Mouse (Mus musculus): ENCODE data around the gene Itpr2. TPM values are rescaled to one million over a fixed set of nuclear protein-coding genes. Genes with fewer than 3 reads are reported as not detected.

The Itpr2 gene
- polyA plus RNA-seq, 1 experiment from 2014 or later, result 4.3 TPM

GRCm38 (mm10) chr6:146357911-146358310 lies 144.1 kb downstream of the Itpr2 start:
- no peak overlapping the region for H3K9ac ChIP-seq
- no peaks in the 10 kb centered on the region for H3K27me3 ChIP-seq (replicated peaks)
- H3K9me3 ChIP-seq, result no peaks in the 10 kb centered on the region
- ATAC-seq (ENCODE audit: low FRiP score, low read depth), result no peak
- no peak overlapping the region for H3K4me2 ChIP-seq (replicated peaks)
- no peaks in the 10 kb centered on the region for H3K36me3 ChIP-seq
- H3K27ac ChIP-seq, result no peak overlapping the region
- no peaks in the 10 kb centered on the region for H3K4me1 ChIP-seq
- no peak overlapping the region for H3K4me3 ChIP-seq
- 70% methylated on average over 4 of the region's 4 CpGs for WGBS

DNA sequence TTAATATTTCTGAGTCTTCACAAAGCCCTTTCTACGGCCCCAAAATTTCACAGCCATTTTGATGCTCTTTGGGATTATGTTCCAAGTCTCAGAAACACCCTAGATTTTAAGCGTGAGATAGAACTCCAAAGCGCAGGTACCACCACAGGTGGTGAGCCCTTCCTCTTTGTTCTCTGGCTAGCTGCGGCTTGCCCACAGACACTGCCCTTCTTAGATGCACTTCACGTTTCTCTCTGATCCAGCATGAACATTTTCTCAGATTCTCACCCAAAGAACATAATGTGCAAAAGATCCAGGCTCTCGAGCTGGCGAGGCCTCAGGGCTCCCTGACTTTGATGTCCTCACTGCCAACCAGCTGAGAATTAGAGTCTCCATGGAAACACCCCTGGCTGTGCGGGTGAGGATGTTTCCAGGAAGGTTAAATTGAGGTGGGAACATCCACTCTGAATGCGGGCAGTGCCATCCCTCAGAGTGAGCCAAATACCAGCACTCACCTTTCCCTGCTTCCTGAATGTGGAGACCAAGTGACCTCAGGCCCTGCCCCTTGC lies 149.7 kb downstream of the Itpr2 start:
- no peaks in the 10 kb centered on the region for H3K4me1 ChIP-seq
- H3K27ac ChIP-seq, result no peak overlapping the region
- no peak overlapping the region for H3K9ac ChIP-seq
- 64% methylated on average over 9 of the region's 9 CpGs for WGBS
- H3K36me3 ChIP-seq, result no peaks in the 10 kb centered on the region
- ATAC-seq (ENCODE audit: low FRiP score, low read depth), result no peak
- no peaks in the 10 kb centered on the region for H3K27me3 ChIP-seq (replicated peaks)
- H3K9me3 ChIP-seq, result no peaks in the 10 kb centered on the region
- H3K4me2 ChIP-seq (replicated peaks), result no peak overlapping the region
- no peak overlapping the region for H3K4me3 ChIP-seq

DNA sequence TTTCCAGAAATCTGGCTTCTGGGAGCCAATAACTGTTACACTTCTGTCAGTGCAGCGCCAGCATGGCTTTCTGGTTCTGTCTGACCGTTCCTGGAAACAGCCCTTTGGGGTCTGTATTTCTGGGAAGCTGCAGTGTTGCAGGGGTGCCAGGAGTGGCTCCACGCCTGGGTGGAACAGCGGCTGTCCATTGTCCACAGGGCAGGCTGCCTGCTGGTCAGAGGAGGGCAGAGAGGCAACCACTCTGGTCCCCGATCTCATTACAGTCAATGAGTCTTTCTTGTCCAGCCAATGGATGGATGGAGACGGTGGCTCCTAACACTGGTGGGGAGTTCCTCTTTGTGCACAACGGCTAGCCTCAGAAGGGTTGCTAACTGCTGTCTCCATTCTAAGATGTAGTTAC lies 150.2 kb downstream of the Itpr2 start:
- Histone ChIP-seq H3K9me3 (no peaks in the 10 kb centered on the region), H3K4me3 (no peak overlapping the region), H3K27me3 (replicated peaks) (no peaks in the 10 kb centered on the region), H3K4me1 (no peaks in the 10 kb centered on the region), H3K9ac (no peak overlapping the region), H3K4me2 (replicated peaks) (no peak overlapping the region), H3K36me3 (no peaks in the 10 kb centered on the region), H3K27ac (no peak overlapping the region)
- no peak for ATAC-seq (ENCODE audit: low FRiP score, low read depth)
- WGBS, result 83% methylated on average over 7 of the region's 7 CpGs

DNA sequence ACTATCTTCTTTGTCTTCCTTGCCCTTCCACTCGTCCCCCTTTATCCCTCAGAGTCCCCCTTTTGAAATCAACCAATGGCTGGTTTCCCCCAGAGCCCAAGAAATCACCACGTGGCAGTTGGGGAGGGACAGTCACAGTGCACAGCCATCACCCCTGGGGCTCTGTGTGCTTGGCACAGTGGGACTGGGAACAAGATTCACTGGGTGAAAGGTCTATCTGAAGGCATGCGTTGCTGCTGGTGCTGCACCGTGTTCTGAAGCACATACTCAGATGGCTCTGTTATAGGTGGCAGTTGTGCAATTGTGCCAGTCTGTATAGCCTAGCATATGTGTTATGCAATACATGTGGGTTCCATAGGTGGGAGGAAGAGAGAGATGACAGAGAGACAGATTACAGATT lies 154.5 kb downstream of the Itpr2 start:
- Histone ChIP-seq H3K27ac (no peak overlapping the region), H3K9ac (no peak overlapping the region), H3K27me3 (replicated peaks) (no peaks in the 10 kb centered on the region), H3K36me3 (no peaks in the 10 kb centered on the region), H3K4me1 (peaks cover 11% of the 10 kb centered on the region), H3K4me3 (no peak overlapping the region), H3K9me3 (no peaks in the 10 kb centered on the region), H3K4me2 (replicated peaks) (no peak overlapping the region)
- WGBS, result 63% methylated on average over 4 of the region's 4 CpGs
- ATAC-seq (ENCODE audit: low FRiP score, low read depth), result no peak

DNA sequence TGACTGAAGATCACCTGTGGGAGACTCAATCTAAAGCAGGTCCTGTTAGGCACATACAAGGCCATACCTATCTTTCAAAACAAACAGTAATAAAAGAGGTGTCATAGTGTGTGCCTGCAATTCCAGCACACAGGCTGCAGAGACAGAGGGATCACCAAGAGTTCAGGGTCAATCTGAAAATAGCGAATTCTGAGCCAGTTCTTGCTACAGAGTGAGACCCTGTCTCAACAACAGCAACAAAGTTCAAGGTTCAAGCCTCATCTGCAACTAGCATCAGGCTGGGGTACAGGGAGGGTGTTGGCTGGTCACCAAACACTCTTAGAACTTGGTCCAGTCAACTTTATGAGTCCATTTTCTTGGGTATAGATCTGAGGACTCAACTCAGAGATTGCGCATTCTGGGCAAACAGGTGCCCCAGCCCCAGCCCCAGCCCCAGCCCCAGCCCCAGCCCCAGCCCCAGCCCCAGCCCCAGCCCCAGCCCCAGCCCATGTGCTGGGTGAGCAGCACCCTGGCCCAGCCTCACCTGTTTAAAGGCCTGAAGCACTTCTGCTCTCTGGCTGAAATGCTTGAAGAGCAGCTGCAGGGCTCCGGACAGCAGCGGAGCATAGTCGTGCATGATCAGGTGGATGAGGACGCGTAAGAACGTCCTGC lies 155.4 kb downstream of the Itpr2 start:
- 91% methylated on average over 8 of the region's 8 CpGs for WGBS
- Histone ChIP-seq H3K4me3 (no peak overlapping the region), H3K27me3 (replicated peaks) (no peaks in the 10 kb centered on the region), H3K4me1 (peaks cover 11% of the 10 kb centered on the region), H3K9ac (no peak overlapping the region), H3K36me3 (no peaks in the 10 kb centered on the region), H3K9me3 (no peaks in the 10 kb centered on the region), H3K27ac (no peak overlapping the region), H3K4me2 (replicated peaks) (no peak overlapping the region)
- ATAC-seq (ENCODE audit: low FRiP score, low read depth), result no peak

GRCm38 (mm10) chr6:146344732-146345131 lies 157.3 kb downstream of the Itpr2 start:
- no peak for ATAC-seq (ENCODE audit: low FRiP score, low read depth)
- WGBS, result 95% methylated on average over 3 of the region's 3 CpGs
- H3K4me3 ChIP-seq, result no peak overlapping the region

GRCm38 (mm10) chr6:146343671-146344384 lies 158.2 kb downstream of the Itpr2 start:
- ATAC-seq (ENCODE audit: low FRiP score, low read depth), result no peak
- Histone ChIP-seq H3K9ac (no peak overlapping the region), H3K36me3 (no peaks in the 10 kb centered on the region), H3K4me3 (no peak overlapping the region), H3K9me3 (no peaks in the 10 kb centered on the region), H3K27me3 (replicated peaks) (no peaks in the 10 kb centered on the region), H3K27ac (no peak overlapping the region), H3K4me2 (replicated peaks) (no peak overlapping the region), H3K4me1 (peaks cover 11% of the 10 kb centered on the region)
- 41% methylated on average over 10 of the region's 10 CpGs for WGBS

More at GRCm38 (mm10) chr6:146344732-146345131, 157.3 kb downstream of the Itpr2 start:
- Histone ChIP-seq H3K4me1 (peaks cover 11% of the 10 kb centered on the region), H3K27me3 (replicated peaks) (no peaks in the 10 kb centered on the region), H3K4me2 (replicated peaks) (no peak overlapping the region), H3K36me3 (no peaks in the 10 kb centered on the region), H3K27ac (no peak overlapping the region), H3K9me3 (no peaks in the 10 kb centered on the region), H3K9ac (no peak overlapping the region)

GRCm38 (mm10) chr6:146342995-146343394 lies 159.0 kb downstream of the Itpr2 start:
- Histone ChIP-seq H3K9ac (no peak overlapping the region), H3K27ac (no peak overlapping the region), H3K4me3 (no peak overlapping the region), H3K4me1 (peaks cover 11% of the 10 kb centered on the region), H3K9me3 (no peaks in the 10 kb centered on the region), H3K36me3 (no peaks in the 10 kb centered on the region), H3K4me2 (replicated peaks) (0 out of 2 replicates have a peak overlapping the region, but pooled peaks have one; percentile 7), H3K27me3 (replicated peaks) (no peaks in the 10 kb centered on the region)
- no peak; the same call in none of the 2 replicates for ATAC-seq (ENCODE audit: low FRiP score, low read depth)
- WGBS, result 8% methylated on average over 6 of the region's 6 CpGs

DNA sequence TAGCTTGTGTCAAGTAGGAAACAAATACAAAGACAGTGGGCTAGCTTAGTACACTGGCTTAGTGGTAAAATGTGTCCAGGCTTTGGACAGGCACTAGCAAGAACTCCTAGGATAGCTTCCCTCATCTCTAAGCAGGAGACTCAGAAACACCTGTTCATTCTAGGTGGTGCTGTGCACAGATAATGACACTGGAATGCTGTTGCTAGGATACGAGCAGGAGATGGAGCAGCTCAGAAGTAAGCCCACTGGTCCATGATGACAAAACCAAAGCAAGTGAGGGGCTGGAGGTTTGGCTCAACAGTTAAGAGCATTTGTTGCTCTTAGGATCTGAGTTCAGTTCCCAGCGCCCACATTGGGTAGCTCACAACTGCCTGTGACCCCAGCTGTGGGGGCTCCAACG lies 160.1 kb downstream of the Itpr2 start:
- 75% methylated on average over 3 of the region's 3 CpGs for WGBS
- no peak overlapping the region for H3K4me2 ChIP-seq (replicated peaks)
- H3K36me3 ChIP-seq, result no peaks in the 10 kb centered on the region
- no peak overlapping the region for H3K9ac ChIP-seq
- no peaks in the 10 kb centered on the region for H3K9me3 ChIP-seq
- no peaks in the 10 kb centered on the region for H3K27me3 ChIP-seq (replicated peaks)
- peaks cover 11% of the 10 kb centered on the region for H3K4me1 ChIP-seq
- no peak for ATAC-seq (ENCODE audit: low FRiP score, low read depth)
- H3K4me3 ChIP-seq, result no peak overlapping the region
- H3K27ac ChIP-seq, result no peak overlapping the region

DNA sequence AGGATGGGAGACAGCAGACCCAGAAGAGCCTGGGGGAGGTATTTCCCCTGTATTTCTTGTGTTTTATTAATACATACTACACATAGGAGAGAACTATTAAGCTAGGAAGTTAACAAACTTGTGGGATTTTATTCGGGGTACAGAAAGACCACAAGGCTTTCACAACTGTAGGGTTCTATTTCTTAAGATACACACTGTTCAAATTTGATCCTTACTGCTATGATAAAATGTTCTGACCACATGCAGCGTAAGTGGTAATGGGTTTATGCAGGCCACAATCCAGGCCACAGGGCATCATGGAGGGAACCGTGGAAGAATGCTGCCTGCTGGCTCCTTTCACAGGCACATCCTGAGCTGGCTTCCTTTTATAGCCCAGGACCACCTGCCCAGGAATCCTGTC lies 160.6 kb downstream of the Itpr2 start:
- H3K4me1 ChIP-seq, result peaks cover 11% of the 10 kb centered on the region
- H3K4me2 ChIP-seq (replicated peaks), result no peak overlapping the region
- no peaks in the 10 kb centered on the region for H3K9me3 ChIP-seq
- no peak overlapping the region for H3K9ac ChIP-seq
- H3K36me3 ChIP-seq, result no peaks in the 10 kb centered on the region
- WGBS, result 88% methylated on average over 3 of the region's 3 CpGs
- no peaks in the 10 kb centered on the region for H3K27me3 ChIP-seq (replicated peaks)
- no peak overlapping the region for H3K27ac ChIP-seq
- H3K4me3 ChIP-seq, result no peak overlapping the region
- no peak for ATAC-seq (ENCODE audit: low FRiP score, low read depth)

DNA sequence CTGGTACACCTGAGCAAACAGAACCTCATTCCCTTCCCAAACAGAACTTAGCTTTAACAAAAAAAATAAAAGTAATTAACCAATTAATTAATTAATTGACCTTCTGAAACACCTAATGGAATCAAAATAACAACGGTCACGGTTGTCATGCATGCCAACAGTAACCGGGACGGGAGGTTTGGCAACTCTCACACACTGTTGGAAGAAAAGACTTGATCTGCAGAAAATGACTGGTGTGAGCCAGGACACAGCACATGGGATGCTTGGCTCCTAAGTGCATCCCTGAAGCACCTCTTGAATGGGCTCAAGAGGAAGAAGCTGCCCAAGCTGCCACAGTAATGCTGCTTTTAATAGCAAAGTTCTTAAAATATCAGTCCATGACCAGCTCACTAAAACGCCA lies 161.1 kb downstream of the Itpr2 start:
- no peak overlapping the region for H3K9ac ChIP-seq
- H3K27ac ChIP-seq, result no peak overlapping the region
- no peaks in the 10 kb centered on the region for H3K27me3 ChIP-seq (replicated peaks)
- peaks cover 11% of the 10 kb centered on the region for H3K4me1 ChIP-seq
- H3K9me3 ChIP-seq, result no peaks in the 10 kb centered on the region
- WGBS, result 88% methylated on average over 5 of the region's 5 CpGs
- ATAC-seq (ENCODE audit: low FRiP score, low read depth), result no peak
- H3K36me3 ChIP-seq, result no peaks in the 10 kb centered on the region
- no peak overlapping the region for H3K4me3 ChIP-seq
- H3K4me2 ChIP-seq (replicated peaks), result no peak overlapping the region

GRCm38 (mm10) chr6:146339779-146340178 lies 162.2 kb downstream of the Itpr2 start:
- WGBS, result 74% methylated on average over 10 of the region's 10 CpGs
- no peaks in the 10 kb centered on the region for H3K9me3 ChIP-seq
- no peak overlapping the region for H3K4me2 ChIP-seq (replicated peaks)
- H3K9ac ChIP-seq, result no peak overlapping the region
- no peaks in the 10 kb centered on the region for H3K27me3 ChIP-seq (replicated peaks)
- H3K27ac ChIP-seq, result no peak overlapping the region
- no peak overlapping the region for H3K4me3 ChIP-seq
- ATAC-seq (ENCODE audit: low FRiP score, low read depth), result no peak
- no peaks in the 10 kb centered on the region for H3K36me3 ChIP-seq
- H3K4me1 ChIP-seq, result peaks cover 11% of the 10 kb centered on the region

Data from neural tube, embryonic 12.5 days (tissue).